Mouse (Mus musculus): Measurements from ENCODE around the gene Hmgcl. TPM values are rescaled to one million over a fixed set of nuclear protein-coding genes. Genes with fewer than 3 reads are reported as not detected.
"Not testable (repeated sequence)": the region's sequence is repeated elsewhere in the genome, so short reads cannot be mapped to it uniquely, and the experiment has no call there.

The Hmgcl gene
- polyA plus RNA-seq, 1 experiment from 2014 or later, result 34.9 TPM

GRCm38 (mm10) chr4:135972911-135973811 is 26.9 kb downstream of the Hmgcl start:
- peak overlapping the region; percentile 80 for H3K4me3 ChIP-seq (ENCODE audit: inconsistent target)
- WGBS (ENCODE audit: missing documents), result 16% methylated on average over 13 of the region's 13 CpGs
- peaks cover 17% of the 10 kb centered on the region for H3K36me3 ChIP-seq (ENCODE audit: inconsistent target)
- H3K27ac ChIP-seq, result peak overlapping the region; percentile 59
- H3K79me2 ChIP-seq (ENCODE audit: inconsistent target), result peaks cover 27% of the 10 kb centered on the region

DNA sequence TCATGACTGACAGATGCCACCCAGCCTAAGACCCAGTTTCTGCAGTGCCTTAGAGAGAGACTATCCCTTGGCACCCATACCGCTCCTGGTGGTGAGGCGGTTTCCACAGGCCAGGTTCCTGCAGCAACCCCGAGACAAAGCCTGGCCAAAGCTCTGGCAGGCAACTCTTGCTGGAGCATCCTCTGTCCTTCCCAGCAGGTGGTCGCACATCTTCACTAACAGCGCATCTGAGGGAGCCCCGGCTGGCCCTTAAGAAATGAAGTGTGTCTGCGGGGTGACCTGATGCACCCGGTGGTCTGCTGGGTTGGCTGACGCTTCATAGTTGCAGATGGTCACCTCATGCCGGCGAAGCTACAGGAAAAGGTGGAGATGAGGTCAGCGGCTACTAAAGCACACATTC is 29.9 kb downstream of the Hmgcl start:
- H3K36me3 ChIP-seq (ENCODE audit: inconsistent target), result peaks cover 9% of the 10 kb centered on the region; the same call in 1 of the 2 replicates
- whole genome bisulfite sequencing (ENCODE audit: missing documents), result 94% methylated on average over 12 of the region's 12 CpGs
- no peak overlapping the region for H3K27ac ChIP-seq
- peaks cover 17% of the 10 kb centered on the region for H3K79me2 ChIP-seq (ENCODE audit: inconsistent target)
- no peak overlapping the region for H3K4me3 ChIP-seq (ENCODE audit: inconsistent target)

DNA sequence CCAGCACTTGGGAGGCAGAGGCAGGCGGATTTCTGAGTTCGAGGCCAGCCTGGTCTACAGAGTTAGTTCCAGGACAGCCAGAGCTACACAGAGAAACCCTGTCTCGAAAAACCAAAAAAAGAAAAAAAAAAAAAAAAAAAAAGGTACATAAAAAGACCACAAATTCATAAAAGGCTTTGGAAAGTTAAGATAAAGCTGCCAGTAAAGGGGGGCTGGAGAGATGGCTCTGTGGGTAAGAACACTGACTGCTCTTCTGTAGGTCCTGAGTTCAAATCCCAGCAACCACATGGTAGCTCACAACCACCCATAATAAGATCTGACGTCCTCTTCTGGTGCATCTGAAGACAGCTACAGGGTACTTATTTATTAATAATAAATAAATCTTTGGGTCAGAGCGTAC is 34.0 kb downstream of the Hmgcl start:
- 96% methylated on average over 2 of the region's 5 CpGs for WGBS (ENCODE audit: missing documents)
- H3K4me3 ChIP-seq (ENCODE audit: inconsistent target); H3K27ac ChIP-seq; H3K79me2 ChIP-seq (ENCODE audit: inconsistent target); H3K36me3 ChIP-seq (ENCODE audit: inconsistent target): not testable (repeated sequence)

- Histone ChIP-seq H3K36me3 (ENCODE audit: inconsistent target) (peaks cover 9% of the 10 kb centered on the region; the same call in 1 of the 2 replicates), H3K4me3 (ENCODE audit: inconsistent target) (no peak overlapping the region), H3K27ac (peak overlapping the region; percentile 25), H3K79me2 (ENCODE audit: inconsistent target) (peaks cover 11% of the 10 kb centered on the region; the same call in 1 of the 2 replicates)
- WGBS (ENCODE audit: missing documents), result 53% methylated on average over 7 of the region's 7 CpGs
Observed at GRCm38 (mm10) chr4:135981524-135982063, 35.3 kb downstream of the Hmgcl start.

DNA sequence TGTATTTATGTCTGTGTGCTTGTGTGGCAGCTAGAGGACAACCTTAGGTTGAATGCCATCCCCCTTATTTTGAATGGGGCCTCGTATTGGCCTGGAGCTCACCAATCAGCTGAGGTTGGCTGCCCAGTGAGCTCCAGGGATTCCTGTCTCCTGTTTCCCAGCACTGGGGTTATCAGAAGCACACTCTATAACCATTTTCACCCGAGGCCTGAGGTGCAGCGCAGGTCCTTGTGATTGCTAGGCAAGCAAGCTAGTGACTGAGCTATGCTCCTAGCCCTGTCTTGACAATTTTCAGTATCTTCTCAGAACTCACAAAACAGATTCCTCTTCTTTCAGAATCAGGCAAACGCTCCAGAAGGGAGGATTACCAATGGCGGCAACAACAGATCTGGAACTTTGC is 38.3 kb downstream of the Hmgcl start:
- peaks cover 13% of the 10 kb centered on the region; the same call in 1 of the 2 replicates for H3K79me2 ChIP-seq (ENCODE audit: inconsistent target)
- no peak overlapping the region for H3K27ac ChIP-seq
- 92% methylated on average over 5 of the region's 5 CpGs for WGBS (ENCODE audit: missing documents)
- H3K4me3 ChIP-seq (ENCODE audit: inconsistent target), result no peak overlapping the region
- H3K36me3 ChIP-seq (ENCODE audit: inconsistent target), result no peaks in the 10 kb centered on the region

GRCm38 (mm10) chr4:135985193-135985592 is 38.9 kb downstream of the Hmgcl start:
- no peak overlapping the region for H3K27ac ChIP-seq

GRCm38 (mm10) chr4:135985769-135986168 is 39.5 kb downstream of the Hmgcl start:
- H3K79me2 ChIP-seq (ENCODE audit: inconsistent target), result peaks cover 13% of the 10 kb centered on the region; the same call in 1 of the 2 replicates
- H3K27ac ChIP-seq, result no peak overlapping the region
- no peaks in the 10 kb centered on the region for H3K36me3 ChIP-seq (ENCODE audit: inconsistent target)
- peak overlapping the region; percentile 67; the same call in 1 of the 2 replicates for H3K4me3 ChIP-seq (ENCODE audit: inconsistent target)
- WGBS (ENCODE audit: missing documents), result 97% methylated on average over 7 of the region's 7 CpGs

More at GRCm38 (mm10) chr4:135985193-135985592, 38.9 kb downstream of the Hmgcl start:
- WGBS (ENCODE audit: missing documents), result 75% methylated on average over 5 of the region's 5 CpGs
- H3K4me3 ChIP-seq (ENCODE audit: inconsistent target), result no peak overlapping the region
- H3K79me2 ChIP-seq (ENCODE audit: inconsistent target), result peaks cover 13% of the 10 kb centered on the region; the same call in 1 of the 2 replicates
- H3K36me3 ChIP-seq (ENCODE audit: inconsistent target), result no peaks in the 10 kb centered on the region

DNA sequence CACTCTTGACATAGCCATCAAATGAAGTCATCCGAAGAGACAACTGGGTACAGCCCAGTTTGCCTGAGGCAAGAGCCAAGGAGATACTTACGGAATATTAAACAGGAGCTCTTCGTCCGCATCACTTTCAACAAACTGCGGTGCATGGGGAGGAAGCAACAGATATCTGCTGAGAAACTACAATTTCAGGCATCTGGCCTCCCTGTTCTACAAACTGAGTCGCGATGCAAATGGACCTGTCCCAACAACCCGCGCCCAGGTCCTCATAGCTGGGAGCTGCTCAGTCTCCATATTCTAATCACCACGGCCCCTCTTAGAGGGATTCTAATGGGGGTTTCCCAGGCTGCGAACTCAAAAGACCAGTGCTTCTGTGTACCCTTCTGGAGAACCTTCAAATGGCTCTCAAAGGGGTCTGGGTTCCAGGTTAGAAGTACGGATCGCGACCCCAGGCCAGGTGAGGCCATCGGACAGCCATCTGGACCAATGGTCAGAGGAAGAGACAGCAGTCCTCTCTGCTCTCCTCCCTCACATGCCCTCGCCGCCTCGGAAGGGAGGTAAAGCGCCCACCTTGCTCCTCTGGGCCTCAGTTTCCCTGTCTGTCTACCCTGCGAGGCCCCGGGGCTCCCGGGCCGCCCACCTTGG is 40.2 kb downstream of the Hmgcl start:
- Histone ChIP-seq H3K79me2 (ENCODE audit: inconsistent target) (peaks cover 13% of the 10 kb centered on the region; the same call in 1 of the 2 replicates), H3K4me3 (ENCODE audit: inconsistent target) (peak overlapping the region; percentile 67), H3K36me3 (ENCODE audit: inconsistent target) (no peaks in the 10 kb centered on the region), H3K27ac (peak overlapping the region; percentile 8; the same call in 1 of the 2 replicates)
- 9% methylated on average over 23 of the region's 23 CpGs for WGBS (ENCODE audit: missing documents)

- Histone ChIP-seq H3K4me3 (ENCODE audit: inconsistent target) (peak within 1 kb of the TSS; percentile 67), H3K36me3 (ENCODE audit: inconsistent target) (no peaks in the 10 kb centered on the region), H3K79me2 (ENCODE audit: inconsistent target) (peaks cover 13% of the 10 kb centered on the region; the same call in 1 of the 2 replicates), H3K27ac (peak within 1 kb of the TSS; percentile 60)
- under 1% methylated on average over 74 of the region's 81 CpGs for WGBS (ENCODE audit: missing documents)
Observed at GRCm38 (mm10) chr4:135986943-135987710, 40.9 kb downstream of the Hmgcl start, which contains the start of gene Pithd1. Pithd1 (minus strand) TSS chr4:135987264.

GRCm38 (mm10) chr4:135987714-135988113 is 41.5 kb downstream of the Hmgcl start:
- 88% methylated on average over 9 of the region's 9 CpGs for WGBS (ENCODE audit: missing documents)
- peak overlapping the region; percentile 45; the same call in 1 of the 2 replicates for H3K4me3 ChIP-seq (ENCODE audit: inconsistent target)
- no peaks in the 10 kb centered on the region for H3K36me3 ChIP-seq (ENCODE audit: inconsistent target)
- peaks cover 13% of the 10 kb centered on the region; the same call in 1 of the 2 replicates for H3K79me2 ChIP-seq (ENCODE audit: inconsistent target)
- peak overlapping the region; percentile 60; the same call in 1 of the 2 replicates for H3K27ac ChIP-seq

GRCm38 (mm10) chr4:135993941-135994340 is 47.7 kb downstream of the Hmgcl start:
- H3K4me3 ChIP-seq (ENCODE audit: inconsistent target), result no peak overlapping the region
- H3K27ac ChIP-seq, result no peak overlapping the region
- no peaks in the 10 kb centered on the region for H3K79me2 ChIP-seq (ENCODE audit: inconsistent target)
- WGBS (ENCODE audit: missing documents), result 95% methylated on average over 6 of the region's 6 CpGs
- no peaks in the 10 kb centered on the region for H3K36me3 ChIP-seq (ENCODE audit: inconsistent target)

- 91% methylated on average over 4 of the region's 4 CpGs for WGBS (ENCODE audit: missing documents)
Observed at GRCm38 (mm10) chr4:135995118-135995517, 48.9 kb downstream of the Hmgcl start.

DNA sequence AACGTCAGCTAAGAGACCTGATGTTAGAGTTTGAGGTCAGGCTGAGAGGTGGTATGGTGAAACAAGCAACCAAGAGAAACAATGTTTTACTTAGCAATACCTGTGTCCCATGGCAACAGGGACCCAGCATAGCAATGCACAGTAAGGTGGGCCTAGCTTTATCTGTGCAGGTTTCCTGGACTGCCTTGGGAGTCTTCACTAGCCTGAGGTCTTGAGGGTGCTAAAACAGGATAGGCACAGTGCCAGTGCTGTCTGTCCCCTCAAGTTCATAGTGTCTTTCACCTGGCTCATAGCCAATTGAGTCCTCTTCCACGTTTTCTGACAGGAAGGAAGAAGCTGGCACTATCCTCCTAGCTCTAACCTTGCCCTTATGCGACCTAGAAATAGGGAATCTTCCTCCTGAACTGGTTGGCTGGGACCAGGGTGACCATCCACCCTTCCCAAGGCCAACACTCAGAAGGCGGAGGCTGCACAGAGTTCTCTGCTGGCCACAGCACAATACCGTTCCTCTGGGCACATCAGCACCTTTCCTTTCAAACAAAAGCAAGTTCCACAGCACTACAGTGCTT is 57.9 kb downstream of the Hmgcl start:
- H3K4me3 ChIP-seq (ENCODE audit: inconsistent target), result no peak overlapping the region
- no peaks in the 10 kb centered on the region for H3K79me2 ChIP-seq (ENCODE audit: inconsistent target)
- peaks cover 64% of the 10 kb centered on the region for H3K36me3 ChIP-seq (ENCODE audit: inconsistent target)
- no peak overlapping the region for H3K27ac ChIP-seq
- 80% methylated on average over 4 of the region's 5 CpGs for WGBS (ENCODE audit: missing documents)

More at GRCm38 (mm10) chr4:135995118-135995517, 48.9 kb downstream of the Hmgcl start:
- H3K27ac ChIP-seq, result no peak overlapping the region
- H3K79me2 ChIP-seq (ENCODE audit: inconsistent target), result no peaks in the 10 kb centered on the region
- H3K36me3 ChIP-seq (ENCODE audit: inconsistent target), result no peaks in the 10 kb centered on the region
- H3K4me3 ChIP-seq (ENCODE audit: inconsistent target), result no peak overlapping the region

Data from macrophage (primary cell).